Mouse (Mus musculus) myocyte (in vitro differentiated cells): Measurements from ENCODE around the gene Sel1l. TPM values are rescaled to one million over a fixed set of nuclear protein-coding genes. Genes with fewer than 3 reads are reported as not detected.

ENCODE experiments used
- H3K27me3 ChIP-seq: one replicate; pipeline ENCODE4 v1.6.1; 2011; ENCODE audit not compliant: control insufficient read depth, insufficient read depth, insufficient read length
- H3K36me3 ChIP-seq: one replicate; pipeline ENCODE4 v1.6.1; 2011; ENCODE audit not compliant: control insufficient read depth, insufficient read depth
- H3K4me2 ChIP-seq: one replicate; pipeline ENCODE4 v1.6.1; 2011; ENCODE audit warnings: low read depth, control low read depth
- H3K4me3 ChIP-seq: one replicate; pipeline ENCODE4 v1.5.1; 2011; ENCODE audit warnings: mild to moderate bottlenecking, control low read depth, moderate library complexity
- H3K79me2 ChIP-seq: one replicate; pipeline ENCODE4 v1.6.1; 2011; ENCODE audit not compliant: control insufficient read depth, insufficient read depth
- H3ac ChIP-seq: one replicate; pipeline ENCODE4 v1.6.1; 2011; ENCODE audit not compliant: control insufficient read depth, insufficient read length
- CEBPB ChIP-seq: IDR thresholded peaks from 2 replicates; pipeline ENCODE4 v1.6.1; 2011; ENCODE audit warnings: mild to moderate bottlenecking, moderate library complexity; ENCODE audit not compliant: poor library complexity, insufficient read depth, severe bottlenecking
- E2F4 ChIP-seq: IDR thresholded peaks from one replicate; pipeline ENCODE4 v1.6.1; 2011; ENCODE audit warnings: mild to moderate bottlenecking, control low read depth, moderate library complexity; ENCODE audit not compliant: insufficient read depth
- MAX ChIP-seq: IDR thresholded peaks from one replicate; pipeline ENCODE4 v1.6.1; 2011; ENCODE audit warnings: low read depth, mild to moderate bottlenecking, control low read depth
- MYOD1 ChIP-seq, 3 experiments: IDR thresholded peaks; one replicate each; pipeline ENCODE4 v1.6.1; 2011; ENCODE audit warnings: control low read depth in 2 of 3, low read depth in 2 of 3, mild to moderate bottlenecking in 2 of 3, moderate library complexity in 1 of 3; ENCODE audit not compliant: insufficient read length in 2 of 3, control insufficient read depth in 1 of 3
- MYOG ChIP-seq, 3 experiments: IDR thresholded peaks; one replicate each; pipeline ENCODE4 v1.6.1; 2011; ENCODE audit warnings: control low read depth in 2 of 3, low read depth in 2 of 3, mild to moderate bottlenecking in 2 of 3; ENCODE audit not compliant: insufficient read length in 2 of 3, control insufficient read depth in 1 of 3, insufficient read depth in 1 of 3
- POLR2A ChIP-seq: IDR thresholded peaks from one replicate; pipeline ENCODE4 v1.6.1; 2011; ENCODE audit warnings: low read depth, mild to moderate bottlenecking, control low read depth, moderate library complexity; ENCODE audit not compliant: insufficient read length
- POLR2AphosphoS2 ChIP-seq: IDR thresholded peaks from one replicate; pipeline ENCODE4 v1.6.1; 2011; ENCODE audit warnings: low read depth, control low read depth; ENCODE audit not compliant: insufficient read length
- REST ChIP-seq: IDR thresholded peaks from one replicate; pipeline ENCODE4 v1.6.1; 2011; ENCODE audit warnings: mild to moderate bottlenecking, control low read depth, moderate library complexity; ENCODE audit not compliant: insufficient read depth, insufficient read length
- SRF ChIP-seq: IDR thresholded peaks from one replicate; pipeline ENCODE4 v1.6.1; 2011; ENCODE audit warnings: low read depth; ENCODE audit not compliant: control insufficient read depth, insufficient read length
- TCF12 ChIP-seq: IDR thresholded peaks from one replicate; pipeline ENCODE4 v1.6.1; 2011; ENCODE audit warnings: mild to moderate bottlenecking, control low read depth; ENCODE audit not compliant: poor library complexity, insufficient read depth, severe bottlenecking
- TCF3 ChIP-seq: IDR thresholded peaks from one replicate; pipeline ENCODE4 v1.6.1; 2011; ENCODE audit warnings: low read depth, control low read depth; ENCODE audit not compliant: insufficient read length
- USF1 ChIP-seq: IDR thresholded peaks from one replicate; pipeline ENCODE4 v1.6.1; 2011; ENCODE audit warnings: low read depth, mild to moderate bottlenecking, control low read depth, moderate library complexity
- polyA plus RNA-seq: library from polyadenylated mRNA; unstranded; fragments of >200 nt; fragmentation: generic; extraction: Trizol; gene quantifications from one replicate; pipeline ENCODE4 v1.2.1, GENCODE M21; 2012; ENCODE audit warnings: missing spikeins

The Sel1l gene
- polyA plus RNA-seq, 1 experiment = 54.2 TPM

DNA sequence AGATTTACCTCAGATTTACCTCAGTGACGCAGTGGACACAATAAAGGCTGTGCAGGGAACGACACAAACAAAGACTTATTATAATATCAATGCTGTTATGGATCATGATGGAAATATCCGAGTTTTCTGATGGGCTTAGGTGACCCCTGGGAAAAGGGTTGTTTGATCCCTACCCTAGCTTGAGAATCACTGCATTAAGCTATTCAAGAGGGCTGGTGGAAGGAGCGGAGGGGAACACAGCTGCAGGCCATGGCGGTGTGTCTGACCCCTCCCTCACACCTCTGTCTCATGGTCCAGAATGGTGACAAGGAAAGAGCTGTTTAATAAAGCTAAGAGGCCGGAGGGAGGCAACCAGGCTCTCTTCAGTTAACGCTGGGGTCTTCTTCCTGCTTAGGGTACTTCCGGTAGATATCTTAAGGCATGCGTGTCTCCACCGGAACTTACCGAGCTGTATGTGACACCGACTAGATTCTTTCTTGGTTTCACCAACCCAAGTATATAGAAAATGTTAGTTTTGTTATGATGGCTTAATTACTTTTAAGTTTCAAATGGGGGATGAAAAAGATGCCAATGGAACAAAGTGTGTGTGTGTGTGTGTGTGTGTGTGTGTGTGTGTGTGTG lies 46.3 kb downstream of the Sel1l start:
- H3K36me3 ChIP-seq = no peaks in the 10 kb centered on the region
- no peak overlapping the region for H3K4me2 ChIP-seq
- H3ac ChIP-seq = no peak overlapping the region
- no peaks in the 10 kb centered on the region for H3K79me2 ChIP-seq
- no peak for TF ChIP-seq TCF12
- TF ChIP-seq E2F4 = no peak
- no peaks in the 10 kb centered on the region for H3K27me3 ChIP-seq
- no peak overlapping the region for H3K4me3 ChIP-seq

DNA sequence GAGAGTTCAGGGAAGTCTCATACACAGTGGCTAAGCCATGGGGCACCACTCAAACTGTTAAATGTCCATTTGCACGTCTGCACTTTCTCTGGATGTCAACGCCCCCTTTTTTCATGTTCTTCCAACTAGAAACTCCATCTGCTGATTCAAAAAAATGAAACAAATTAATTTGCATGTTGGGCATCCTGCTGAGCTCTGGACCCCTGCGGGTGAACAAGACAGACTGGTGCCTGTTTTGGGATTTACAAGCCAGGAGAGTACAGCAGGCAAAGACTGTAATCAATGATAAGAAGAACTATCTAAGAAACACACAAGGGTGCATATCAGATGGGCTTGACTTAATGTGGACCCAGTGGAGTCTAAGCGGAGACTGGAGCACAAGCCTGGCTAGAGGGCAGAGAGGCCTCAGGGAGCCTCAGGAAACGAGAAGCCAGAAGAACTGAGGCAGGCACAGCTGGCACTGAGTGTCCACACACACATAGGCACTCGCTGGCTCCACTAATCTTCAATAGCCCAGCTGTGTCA lies 48.0 kb downstream of the Sel1l start:
- Histone ChIP-seq H3K4me2 (no peak overlapping the region), H3K27me3 (no peaks in the 10 kb centered on the region), H3K79me2 (no peaks in the 10 kb centered on the region), H3K36me3 (no peaks in the 10 kb centered on the region), H3ac (no peak overlapping the region), H3K4me3 (no peak overlapping the region)
- no peak for TF ChIP-seq MYOG (IDR thresholded peaks at IDR 0.05; ENCODE audit: control insufficient read depth in 1 of 3, insufficient read depth in 1 of 3, insufficient read length in 2 of 3, low read depth in 2 of 3)

DNA sequence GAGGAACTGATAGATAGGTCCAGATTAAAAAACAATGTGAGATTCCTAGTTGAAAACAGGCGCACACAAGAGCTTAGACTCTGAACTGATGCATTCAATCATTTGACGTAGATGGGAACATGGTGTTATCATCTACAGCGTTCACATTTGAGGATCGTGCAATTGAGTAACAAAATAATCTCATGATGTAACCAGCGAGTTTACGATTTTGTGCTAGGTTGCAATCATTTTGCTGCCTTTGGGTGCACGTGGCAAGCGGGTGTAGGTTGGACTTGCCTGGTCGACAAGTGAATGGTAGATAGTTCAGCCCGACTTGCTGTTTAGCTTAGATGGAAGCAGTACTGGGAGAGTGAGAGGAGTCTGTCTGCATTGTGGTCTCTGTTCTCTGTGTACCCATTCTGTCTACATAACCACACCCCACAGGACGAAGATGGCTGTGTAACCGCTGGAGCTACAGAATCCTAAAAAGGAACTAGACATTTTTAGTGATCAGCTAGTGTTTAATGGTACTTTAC lies 49.1 kb downstream of the Sel1l start:
- no peak overlapping the region for H3K4me3 ChIP-seq
- H3ac ChIP-seq = no peak overlapping the region
- no peaks in the 10 kb centered on the region for H3K27me3 ChIP-seq
- TF ChIP-seq POLR2AphosphoS2 (no peak), USF1 (no peak), E2F4 (no peak), CEBPB (no peak)
- H3K79me2 ChIP-seq = no peaks in the 10 kb centered on the region
- peak overlapping the region; percentile 54 for H3K4me2 ChIP-seq
- H3K36me3 ChIP-seq = no peaks in the 10 kb centered on the region

DNA sequence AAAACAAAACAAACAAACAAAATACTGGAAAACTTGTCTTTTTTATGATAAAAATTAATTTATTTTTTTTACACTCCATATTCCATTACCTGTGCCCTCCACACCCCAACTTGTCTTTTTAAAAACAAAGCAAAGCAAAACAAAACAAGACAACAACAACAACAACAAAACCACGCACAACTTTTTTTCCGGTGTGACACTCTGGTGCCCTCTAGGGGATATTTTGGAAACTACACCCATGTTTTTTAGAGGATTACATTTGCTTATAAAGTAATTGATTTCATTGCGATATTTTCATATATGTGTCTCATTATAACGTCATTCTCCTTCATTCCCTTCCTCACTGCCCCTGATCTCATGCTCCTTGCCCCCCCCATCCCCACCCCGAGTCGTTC lies 49.6 kb downstream of the Sel1l start:
- Histone ChIP-seq H3K4me2 (peak overlapping the region; percentile 54), H3K4me3 (no peak overlapping the region), H3K79me2 (no peaks in the 10 kb centered on the region), H3ac (no peak overlapping the region), H3K27me3 (no peaks in the 10 kb centered on the region), H3K36me3 (no peaks in the 10 kb centered on the region)
- TF ChIP-seq POLR2AphosphoS2 (no peak), POLR2A (no peak), MAX (no peak)

DNA sequence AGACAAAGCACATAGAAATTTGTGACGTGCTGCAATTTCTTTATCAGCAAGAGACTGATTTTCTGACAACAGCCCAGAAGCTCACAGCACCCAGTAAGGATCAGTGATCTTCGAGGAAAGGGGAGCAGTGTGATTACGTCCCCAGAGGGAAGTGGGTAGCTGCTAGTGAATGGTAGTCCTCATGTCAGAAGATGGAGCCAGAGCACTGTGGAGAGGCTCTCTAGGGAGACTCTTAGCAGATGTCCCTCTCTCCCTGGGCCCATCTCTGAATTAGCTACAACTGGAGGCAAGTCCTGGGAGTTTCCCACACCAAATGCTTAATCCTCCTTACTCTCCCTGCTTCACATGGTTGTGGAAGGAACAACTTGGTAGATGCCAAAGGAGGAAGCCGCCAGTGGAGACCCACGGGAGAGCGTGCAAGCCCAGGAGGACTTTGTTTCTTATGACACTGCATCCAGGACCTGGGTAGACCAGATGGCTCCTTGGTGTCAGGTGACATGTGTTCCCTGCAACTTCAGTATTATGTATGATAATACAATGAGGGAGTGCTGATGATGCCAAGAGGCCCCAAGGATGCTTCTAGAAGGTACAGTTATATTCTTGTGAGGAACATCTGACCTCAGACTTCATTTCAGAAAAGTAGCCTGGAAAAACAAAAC lies 50.1 kb downstream of the Sel1l start:
- Histone ChIP-seq H3ac (no peak overlapping the region), H3K4me3 (no peak overlapping the region), H3K36me3 (no peaks in the 10 kb centered on the region), H3K27me3 (no peaks in the 10 kb centered on the region), H3K4me2 (peak overlapping the region; percentile 54), H3K79me2 (no peaks in the 10 kb centered on the region)
- TF ChIP-seq POLR2AphosphoS2 = no peak
- no peak for TF ChIP-seq TCF3
- no peak for TF ChIP-seq MYOD1 (IDR thresholded peaks at IDR 0.05; ENCODE audit: control insufficient read depth in 1 of 3, insufficient read length in 2 of 3, low read depth in 2 of 3)
- TF ChIP-seq POLR2A = no peak
- no peak for TF ChIP-seq MYOG (IDR thresholded peaks at IDR 0.05; ENCODE audit: control insufficient read depth in 1 of 3, insufficient read depth in 1 of 3, insufficient read length in 2 of 3, low read depth in 2 of 3)
- no peak for TF ChIP-seq TCF12
- no peak for TF ChIP-seq E2F4
- no peak for TF ChIP-seq REST
- no peak for TF ChIP-seq CEBPB
- no peak for TF ChIP-seq USF1
- TF ChIP-seq SRF = no peak

DNA sequence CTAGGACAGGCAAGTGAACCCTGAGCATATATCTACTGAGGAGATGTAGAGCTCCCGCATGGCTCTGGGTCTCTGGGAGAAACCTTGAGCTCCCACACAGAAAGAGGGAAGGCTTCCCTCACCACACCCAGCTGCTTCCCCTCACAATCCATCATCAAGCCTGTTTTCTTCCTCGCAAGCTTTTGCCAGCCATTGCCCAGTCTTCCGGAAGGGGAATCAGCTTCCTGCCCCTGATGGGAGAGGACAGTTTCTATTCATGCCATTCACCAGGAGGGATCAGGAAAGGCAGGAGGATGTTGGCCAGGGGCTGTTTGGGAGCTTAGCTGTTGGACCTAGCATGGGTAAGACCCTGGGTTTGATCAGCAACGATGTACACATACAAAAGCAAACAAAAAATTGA lies 52.2 kb downstream of the Sel1l start:
- H3K27me3 ChIP-seq = no peaks in the 10 kb centered on the region
- H3K4me2 ChIP-seq = no peak overlapping the region
- no peak for TF ChIP-seq MYOG (IDR thresholded peaks at IDR 0.05; ENCODE audit: control insufficient read depth in 1 of 3, insufficient read depth in 1 of 3, insufficient read length in 2 of 3, low read depth in 2 of 3)
- no peak for TF ChIP-seq TCF12
- TF ChIP-seq USF1 = no peak
- TF ChIP-seq CEBPB = no peak
- TF ChIP-seq TCF3 = no peak
- TF ChIP-seq SRF = no peak
- no peak for TF ChIP-seq REST
- TF ChIP-seq MYOD1 (IDR thresholded peaks at IDR 0.05; ENCODE audit: control insufficient read depth in 1 of 3, insufficient read length in 2 of 3, low read depth in 2 of 3) = no peak
- no peak for TF ChIP-seq POLR2AphosphoS2
- no peak for TF ChIP-seq POLR2A
- no peak for TF ChIP-seq E2F4
- no peak for TF ChIP-seq MAX

More for the DNA sequence above, 52.2 kb downstream of the Sel1l start:
- H3K79me2 ChIP-seq = no peaks in the 10 kb centered on the region
- H3ac ChIP-seq = no peak overlapping the region
- H3K4me3 ChIP-seq = no peak overlapping the region
- H3K36me3 ChIP-seq = no peaks in the 10 kb centered on the region
